Mouse (Mus musculus) heart, adult 2 months (tissue): Measurements from ENCODE around the gene Arhgef15. TPM values are rescaled to one million over a fixed set of nuclear protein-coding genes. Genes with fewer than 3 reads are reported as not detected.

ENCODE experiments used
- DNase-seq, 2 experiments: peaks; one replicate each; pipeline ENCODE4 v3.0.0; 2021
- H3K27ac ChIP-seq: fragments of 200-600 bp; 2 replicates; pipeline ENCODE4 v1.8.1; 2022
- H3K27me3 ChIP-seq: fragments of 200-500 bp; 2 replicates; pipeline ENCODE4 v1.6.1; 2012; ENCODE audit warnings: mild to moderate bottlenecking, low read length, inconsistent platforms, mixed read lengths; ENCODE audit not compliant: control insufficient read depth, insufficient read depth
- H3K36me3 ChIP-seq: fragments of 200-500 bp; 2 replicates; pipeline ENCODE4 v1.6.1; 2012; ENCODE audit warnings: low read length, inconsistent platforms; ENCODE audit not compliant: control insufficient read depth, insufficient read depth
- H3K4me1 ChIP-seq: fragments of 200-500 bp; 2 replicates; pipeline ENCODE4 v1.6.1; 2011; ENCODE audit warnings: low read length; ENCODE audit not compliant: control insufficient read depth, insufficient read depth
- H3K4me3 ChIP-seq: fragments of 200-600 bp; 2 replicates; pipeline ENCODE4 v1.8.1; 2022
- H3K79me2 ChIP-seq: fragments of 200-500 bp; replicated peaks from 2 replicates; pipeline ENCODE4 v1.6.1; 2012; ENCODE audit warnings: mild to moderate bottlenecking, inconsistent platforms, low read length, moderate library complexity, mixed read lengths; ENCODE audit not compliant: control insufficient read depth, insufficient read depth
- H3K9ac ChIP-seq: fragments of 200-500 bp; 2 replicates; pipeline ENCODE4 v1.6.1; 2012; ENCODE audit warnings: low read depth, mild to moderate bottlenecking, control low read depth, inconsistent platforms, low read length, mixed read lengths
- CTCF ChIP-seq: fragments of 200-600 bp; IDR thresholded peaks from 2 replicates; pipeline ENCODE4 v1.8.1; 2022; ENCODE audit warnings: antibody characterized with exemption, mild to moderate bottlenecking, moderate library complexity
- EP300 ChIP-seq: fragments of 200-500 bp; IDR thresholded peaks from 2 replicates; pipeline ENCODE4 v1.6.1; 2011; ENCODE audit warnings: low read depth, low read length, control low read depth; ENCODE audit not compliant: insufficient read depth
- POLR2A ChIP-seq: fragments of 200-500 bp; IDR thresholded peaks from 2 replicates; pipeline ENCODE4 v1.6.1; 2011; ENCODE audit warnings: mild to moderate bottlenecking, low read depth, low read length, control low read depth; ENCODE audit not compliant: insufficient read depth
- WGBS: fragments of 180-500 bp; shearing (Covaris S2); methylation state at CpG from one replicate; pipeline ENCODE4 v1.1.7; 2018; 5-methylcytosine and 5-hydroxymethylcytosine counted together
- intact Hi-C: fragments of 180-260 bp; cut with DNase I; formaldehyde crosslinking; loops from one replicate; pipeline ENCODE4 v1.15.1; 2025
- microRNA-seq, 2 experiments: library from miRNA; unstranded; fragments of <30 nt; microRNA quantifications; one replicate each; pipeline ENCODE4 v1.2.0; 2021
- polyA plus RNA-seq: library from polyadenylated mRNA; depleted of rRNA; stranded (reverse); fragments of >200 nt; gene quantifications from 2 replicates; pipeline ENCODE4 v1.2.3, GENCODE M21; 2012; rRNA removed
- total RNA-seq, 2 experiments: library from RNA; stranded (reverse); gene quantifications; 2 replicates each; pipeline ENCODE4 v1.2.3; 2021

Gene Arhgef15
- total and polyA plus RNA-seq, 3 experiments, result 27.8 to 77.3 (median 28.5) TPM

GRCm38 (mm10) chr11:68898790-68899189 lies 58.5 kb downstream of the Arhgef15 start:
- WGBS, result 51% methylated on average over 6 of the region's 6 CpGs
- TF ChIP-seq EP300, result no peak
- no peak for TF ChIP-seq POLR2A
- TF ChIP-seq CTCF, result no peak
- H3K9ac ChIP-seq, result no peak overlapping the region
- DNase-seq, result no peak
- no peak overlapping the region for H3K27ac ChIP-seq
- no peaks in the 10 kb centered on the region for H3K79me2 ChIP-seq
- no peak overlapping the region for H3K4me3 ChIP-seq
- peaks cover 8% of the 10 kb centered on the region for H3K36me3 ChIP-seq
- H3K4me1 ChIP-seq, result no peaks in the 10 kb centered on the region; the same call in 1 of the 2 replicates
- intact Hi-C loops, result no loop called here
- H3K27me3 ChIP-seq, result no peaks in the 10 kb centered on the region

DNA sequence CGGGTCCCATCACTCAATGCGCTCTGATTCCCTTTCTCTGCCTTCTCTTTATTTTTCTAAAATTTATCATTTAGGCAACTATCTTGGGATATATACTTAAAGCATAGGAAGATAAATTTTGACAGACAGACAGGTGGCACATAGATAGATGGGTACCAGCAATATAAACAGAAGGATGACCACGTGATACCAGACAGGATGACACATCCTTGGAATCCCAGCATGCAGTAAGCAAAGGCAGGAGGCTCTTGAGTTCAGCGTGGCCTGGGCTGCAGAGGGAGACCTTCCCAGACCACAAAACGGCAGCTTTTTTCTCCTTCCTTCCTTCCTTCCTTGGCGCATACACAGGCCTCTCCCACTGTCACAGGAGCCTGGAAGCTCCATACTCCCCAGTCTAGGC lies 59.4 kb downstream of the Arhgef15 start:
- no peak overlapping the region for H3K4me3 ChIP-seq
- peaks cover 6% of the 10 kb centered on the region for H3K36me3 ChIP-seq
- DNase-seq, result no peak
- H3K79me2 ChIP-seq, result no peaks in the 10 kb centered on the region
- H3K4me1 ChIP-seq, result no peaks in the 10 kb centered on the region; the same call in 1 of the 2 replicates
- H3K27me3 ChIP-seq, result no peaks in the 10 kb centered on the region
- H3K9ac ChIP-seq, result no peak overlapping the region
- intact Hi-C loops, result no loop called here
- no peak overlapping the region for H3K27ac ChIP-seq
- 50% methylated on average over 6 of the region's 6 CpGs for WGBS
- no peak for TF ChIP-seq POLR2A
- TF ChIP-seq CTCF, result no peak
- TF ChIP-seq EP300, result no peak

DNA sequence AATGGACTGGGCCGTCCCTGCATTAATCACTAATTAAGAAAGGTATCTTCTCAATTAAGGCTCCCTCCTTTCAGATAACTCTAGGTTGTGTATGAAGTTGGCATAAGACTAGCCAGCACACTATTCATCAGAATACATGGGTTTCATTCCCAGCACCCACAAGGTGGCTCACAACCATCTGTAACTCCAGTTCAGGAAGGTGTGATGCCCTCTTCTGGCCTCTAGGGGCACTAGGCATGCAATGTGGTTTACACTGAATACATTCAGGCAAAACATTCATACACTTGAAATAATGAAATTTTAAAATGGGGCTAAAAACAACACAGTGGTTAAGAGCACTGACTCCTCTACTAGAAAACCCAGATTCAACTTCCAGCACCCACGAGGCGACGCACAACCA lies 60.2 kb downstream of the Arhgef15 start:
- no peak for DNase-seq
- TF ChIP-seq CTCF (peak; percentile 88), EP300 (no peak)
- H3K27ac ChIP-seq, result no peak overlapping the region
- no peaks in the 10 kb centered on the region for H3K36me3 ChIP-seq
- no peaks in the 10 kb centered on the region; the same call in 1 of the 2 replicates for H3K4me1 ChIP-seq
- intact Hi-C loops, result no loop called here
- H3K27me3 ChIP-seq, result no peaks in the 10 kb centered on the region
- 66% methylated on average over 4 of the region's 4 CpGs for whole genome bisulfite sequencing
- H3K79me2 ChIP-seq, result no peaks in the 10 kb centered on the region
- no peak overlapping the region for H3K9ac ChIP-seq
- no peak overlapping the region for H3K4me3 ChIP-seq

- TF ChIP-seq EP300, result no peak
- TF ChIP-seq CTCF, result no peak
- TF ChIP-seq POLR2A, result no peak
- no peak overlapping the region for H3K4me3 ChIP-seq
- no peaks in the 10 kb centered on the region for H3K79me2 ChIP-seq
- no peaks in the 10 kb centered on the region for H3K36me3 ChIP-seq
- intact Hi-C loops, result no loop called here
- H3K9ac ChIP-seq, result no peak overlapping the region
- DNase-seq, result no peak
- WGBS, result 80% methylated on average over 5 of the region's 5 CpGs
- H3K27ac ChIP-seq, result no peak overlapping the region
- no peaks in the 10 kb centered on the region; the same call in 1 of the 2 replicates for H3K4me1 ChIP-seq
- H3K27me3 ChIP-seq, result no peaks in the 10 kb centered on the region
Observed at GRCm38 (mm10) chr11:68896247-68896646, 61.0 kb downstream of the Arhgef15 start.

GRCm38 (mm10) chr11:68893911-68894464 lies 63.3 kb downstream of the Arhgef15 start:
- WGBS, result 68% methylated on average over 12 of the region's 12 CpGs
- Histone ChIP-seq H3K36me3 (no peaks in the 10 kb centered on the region), H3K27me3 (no peaks in the 10 kb centered on the region), H3K27ac (no peak overlapping the region), H3K9ac (no peak overlapping the region), H3K79me2 (no peaks in the 10 kb centered on the region), H3K4me1 (no peaks in the 10 kb centered on the region), H3K4me3 (no peak overlapping the region)
- TF ChIP-seq POLR2A, result no peak
- no peak for TF ChIP-seq CTCF
- DNase-seq, result no peak
- intact Hi-C loops, result no loop called here

Small RNA genes within 50 kb of the gene (microRNA-seq; reads per million reads assigned to microRNA genes)
- 0 reads per million in 2 experiments for gene Mir3062

Other genes with a start within 250 kb of the Arhgef15 start
- 10 to 100 TPM; 60.4 to 63.7 TPM for gene Ndel1, start 85.6 kb downstream of the Arhgef15 start, total RNA-seq
- gene Ndel1, start 85.6 kb downstream of the Arhgef15 start, polyA plus RNA-seq, result 45.5 and 64.1 TPM in 2 replicates
- under 1 TPM; 0.07 to 0.13 TPM for gene Rnf222, start 68.9 kb downstream of the Arhgef15 start, total RNA-seq
- gene Rnf222, start 68.9 kb downstream of the Arhgef15 start, polyA plus RNA-seq, result 0.12 TPM in 2 replicates
- gene Rpl26, start 55.9 kb downstream of the Arhgef15 start, total RNA-seq, result 100 to 1,000 TPM; 648 to 707 TPM
- gene Rpl26, start 55.9 kb downstream of the Arhgef15 start, polyA plus RNA-seq, result 494 and 639 TPM in 2 replicates
- not detected for gene Odf4, start 30.4 kb downstream of the Arhgef15 start, total RNA-seq
- 0.25 and 0.41 TPM in 2 replicates for gene Odf4, start 30.4 kb downstream of the Arhgef15 start, polyA plus RNA-seq
- 1 to 10 TPM; 4.2 to 5.3 TPM for gene Slc25a35, start 10.7 kb upstream of the Arhgef15 start, total RNA-seq
- 21.6 and 24.2 TPM in 2 replicates for gene Slc25a35, start 10.7 kb upstream of the Arhgef15 start, polyA plus RNA-seq
- 100 to 1,000 TPM in 1 of 2 experiments, 10 to 100 TPM in 1; 80.7 to 100 TPM for gene Rangrf, start 17.7 kb upstream of the Arhgef15 start, total RNA-seq
- gene Rangrf, start 17.7 kb upstream of the Arhgef15 start, polyA plus RNA-seq, result 145 and 169 TPM in 2 replicates
- 1 to 10 TPM; 5.9 to 6.4 TPM for gene Pfas, start 51.0 kb upstream of the Arhgef15 start, total RNA-seq
- gene Pfas, start 51.0 kb upstream of the Arhgef15 start, polyA plus RNA-seq, result 8.5 and 11.5 TPM in 2 replicates
- 10 to 100 TPM; 10.7 to 15.7 TPM for gene Ctc1, start 58.4 kb upstream of the Arhgef15 start, total RNA-seq
- 21.5 and 26.8 TPM in 2 replicates for gene Ctc1, start 58.4 kb upstream of the Arhgef15 start, polyA plus RNA-seq
- gene Aurkb, start 88.2 kb upstream of the Arhgef15 start, total RNA-seq, result under 1 TPM; 0.21 to 0.59 TPM
- 0.61 and 1.1 TPM in 2 replicates for gene Aurkb, start 88.2 kb upstream of the Arhgef15 start, polyA plus RNA-seq
- 10 to 100 TPM; 15.3 to 17.8 TPM for gene Borcs6, start 102.2 kb upstream of the Arhgef15 start, total RNA-seq
- 13.0 and 14.2 TPM in 2 replicates for gene Borcs6, start 102.2 kb upstream of the Arhgef15 start, polyA plus RNA-seq
- 1 to 10 TPM; 5.6 to 6.6 TPM for gene Tmem107, start 113.3 kb upstream of the Arhgef15 start, total RNA-seq
- 15.9 and 26.1 TPM in 2 replicates for gene Tmem107, start 113.3 kb upstream of the Arhgef15 start, polyA plus RNA-seq
- 10 to 100 TPM; 63.4 to 70.8 TPM for gene Vamp2, start 131.0 kb upstream of the Arhgef15 start, total RNA-seq
- gene Vamp2, start 131.0 kb upstream of the Arhgef15 start, polyA plus RNA-seq, result 83.0 and 90.0 TPM in 2 replicates
- 10 to 100 TPM; 44.4 to 79.8 TPM for gene Per1, start 137.7 kb upstream of the Arhgef15 start, total RNA-seq
- 18.0 and 36.4 TPM in 2 replicates for gene Per1, start 137.7 kb upstream of the Arhgef15 start, polyA plus RNA-seq
- under 1 TPM in 1 of 2 experiments, not detected in 1; 0.11 TPM for gene Hes7, start 162.9 kb upstream of the Arhgef15 start, total RNA-seq
- gene Hes7, start 162.9 kb upstream of the Arhgef15 start, polyA plus RNA-seq, result 0.10 TPM in 1 of 2 replicates, not detected in the other
- gene 9130213A22Rik, start 165.1 kb upstream of the Arhgef15 start, total RNA-seq, result under 1 TPM; 0.21 to 0.23 TPM
- 0.82 and 1.00 TPM in 2 replicates for gene 9130213A22Rik, start 165.1 kb upstream of the Arhgef15 start, polyA plus RNA-seq
- under 1 TPM; 0.05 to 0.07 TPM for gene Aloxe3, start 168.4 kb upstream of the Arhgef15 start, total RNA-seq
- gene Aloxe3, start 168.4 kb upstream of the Arhgef15 start, polyA plus RNA-seq, result 0.16 TPM in 1 of 2 replicates, not detected in the other
- not detected for gene Alox12b, start 199.5 kb upstream of the Arhgef15 start, total RNA-seq
- 0.04 TPM in 1 of 2 replicates, not detected in the other for gene Alox12b, start 199.5 kb upstream of the Arhgef15 start, polyA plus RNA-seq
- gene Alox8, start 240.4 kb upstream of the Arhgef15 start, total RNA-seq, result 1 to 10 TPM in 1 of 2 experiments, under 1 TPM in 1; 0.84 to 1.6 TPM
- 0.68 TPM in 1 of 2 replicates, not detected in the other for gene Alox8, start 240.4 kb upstream of the Arhgef15 start, polyA plus RNA-seq